Comparison of ENCODE assay signal across 17 mouse cellular contexts in genomic region chr1:55738746-55739365, GRCm38 (mm10).
DNase-seq lines count a peak whose midpoint lies in the region; ATAC-seq and TF ChIP-seq lines count a peak whose summit lies in the region.
"Had no signal": no experiment of that assay in that cellular context is flagged by ENCODE, and none has a peak within 500 bp of the region (broad histone marks: within the 10 kb centered on the region; RNA-seq: fewer than 3 reads in every experiment).

No protein-coding gene starts in this region.

- DNase-seq in layer of hippocampus, adult 2 months (ENCODE audit: low spot score in 2 of 2) = no peak
- no peak for DNase-seq in layer of hippocampus, adult 9-10 months (ENCODE audit: low spot score)
- peak; percentile 44 for DNase-seq in Patski (ENCODE audit: low read depth, low spot score)
- DNase-seq in spleen, adult 2 months (ENCODE audit: low read depth in 1 of 2, low spot score in 2 of 2) = peak; percentile 44 to 60
- DNase-seq in midbrain, embryonic 10.5 days (ENCODE audit: low spot score) = no peak
- DNase-seq in urinary bladder, postnatal 25 days (ENCODE audit: low spot score) = no peak
- DNase-seq: cerebellum, adult 8-10 months; embryo, embryonic 11 days; layer of hippocampus, postnatal 36 days; left cerebral cortex, postnatal 4 days had no signal

- TF ChIP-seq CTCF in layer of hippocampus, adult 2 months (conservative IDR thresholded peaks at IDR 0.05) = no peak
- TF ChIP-seq CTCF in Patski (IDR thresholded peaks at IDR 0.05) = no peak
- TF ChIP-seq CTCF in spleen, adult 2 months (IDR thresholded peaks at IDR 0.05; ENCODE audit: extremely low read depth, insufficient read depth, insufficient read length, insufficient replicate concordance) = no peak

- H3K27me3 ChIP-seq in Patski = no peaks in the 10 kb centered on the region
- H3K27me3 ChIP-seq in kidney, embryonic 16.5 days (ENCODE audit: insufficient read depth, low read length) = no peaks in the 10 kb centered on the region
- no peaks in the 10 kb centered on the region for H3K27me3 ChIP-seq in spleen, adult 2 months (ENCODE audit: control insufficient read depth, insufficient read depth, low read length)
- H3K27me3 ChIP-seq in midbrain, embryonic 10.5 days (ENCODE audit: low read depth, poor library complexity, severe bottlenecking) = peaks cover 26% of the 10 kb centered on the region
- H3K27me3 ChIP-seq: liver, embryonic 15.5 days; neural tube, embryonic 15.5 days; stomach, embryonic 15.5 days had no signal

- CTCF ChIA-PET in Patski (lab: Charles Lee) = interaction anchor here (1.0 to 1.3 kb wide), 3 partner anchors 45 to 276 kb away, joined by 3 to 6 read pairs (median 3); no protein-coding TSS in a partner anchor

- in situ Hi-C loops in Patski (cut with MboI; ENCODE audit: low pct_unique_long_range_greater_than_20kb) = loop anchor here (5.0 kb wide), 1 partner anchor 332 kb away; the partner anchor contains the start of gene Plcl1

- no peaks in the 10 kb centered on the region for H3K36me3 ChIP-seq in kidney, embryonic 16.5 days (ENCODE audit: insufficient read depth, low read length)
- no peaks in the 10 kb centered on the region for H3K36me3 ChIP-seq in spleen, adult 2 months (ENCODE audit: control insufficient read depth, insufficient read depth, low read length)
- H3K36me3 ChIP-seq in midbrain, embryonic 10.5 days = no peaks in the 10 kb centered on the region
- H3K36me3 ChIP-seq: heart, embryonic 12.5 days; hindbrain, embryonic 10.5 days; liver, embryonic 15.5 days; neural tube, embryonic 15.5 days; stomach, embryonic 15.5 days had no signal

- no peak for TF ChIP-seq POLR2A in spleen, adult 2 months (IDR thresholded peaks at IDR 0.05; ENCODE audit: low read depth, low read length)

- POLR2A ChIA-PET in Patski (lab: Charles Lee) = interaction anchor here (0.6 to 0.9 kb wide), 2 partner anchors 13 to 242 kb away, joined by 3 read pairs; no protein-coding TSS in a partner anchor

- 46% methylated on average over 12 of the region's 12 CpGs for WGBS in kidney, embryonic 16.5 days
- 54% methylated on average over 12 of the region's 12 CpGs for WGBS in spleen, adult 2 months
- 71% methylated on average over 12 of the region's 12 CpGs for WGBS in midbrain, embryonic 10.5 days

- peak; percentile 80 for ATAC-seq in Patski
- ATAC-seq in kidney, embryonic 16.5 days (ENCODE audit: low FRiP score, low TSS enrichment) = 0 out of 2 replicates have a peak, but pooled peaks have one; percentile 40

- H3K9me3 ChIP-seq in kidney, embryonic 16.5 days (ENCODE audit: low read length) = no peaks in the 10 kb centered on the region
- H3K9me3 ChIP-seq in midbrain, embryonic 10.5 days (replicated peaks) = no peaks in the 10 kb centered on the region
- H3K9me3 ChIP-seq: heart, embryonic 12.5 days; hindbrain, embryonic 10.5 days; liver, embryonic 15.5 days; megakaryocyte, embryonic 14.5 days; neural tube, embryonic 15.5 days; stomach, embryonic 15.5 days had no signal

- no peak overlapping the region for H3K4me2 ChIP-seq in kidney, embryonic 16.5 days (replicated peaks; ENCODE audit: low read depth, low read length)
- H3K4me2 ChIP-seq: heart, embryonic 12.5 days; liver, embryonic 15.5 days; neural tube, embryonic 15.5 days; stomach, embryonic 15.5 days had no signal

- H3K4me3 ChIP-seq in layer of hippocampus, adult 2 months = no peak overlapping the region
- no peak overlapping the region for H3K4me3 ChIP-seq in kidney, embryonic 16.5 days (ENCODE audit: low read length)
- no peak overlapping the region for H3K4me3 ChIP-seq in spleen, adult 2 months (ENCODE audit: extremely low read depth, insufficient read depth, insufficient read length)
- H3K4me3 ChIP-seq in midbrain, embryonic 10.5 days = no peak overlapping the region
- H3K4me3 ChIP-seq: heart, embryonic 12.5 days; hindbrain, embryonic 10.5 days; liver, embryonic 15.5 days; megakaryocyte, embryonic 14.5 days; neural tube, embryonic 15.5 days; stomach, embryonic 15.5 days had no signal

- H3K27ac ChIP-seq in layer of hippocampus, adult 2 months = 0 out of 2 replicates have a peak overlapping the region, but pooled peaks have one; percentile 0
- peak overlapping the region; percentile 56 for H3K27ac ChIP-seq in kidney, embryonic 16.5 days (ENCODE audit: low read length)
- H3K27ac ChIP-seq in spleen, adult 2 months (ENCODE audit: insufficient read depth, low read length) = peak overlapping the region; percentile 13; the same call in 1 of the 2 replicates
- H3K27ac ChIP-seq in midbrain, embryonic 10.5 days (replicated peaks) = no peak overlapping the region
- H3K27ac ChIP-seq: hindbrain, embryonic 10.5 days; liver, embryonic 15.5 days; neural tube, embryonic 15.5 days; stomach, embryonic 15.5 days had no signal

- H3K9ac ChIP-seq in kidney, embryonic 16.5 days (replicated peaks; ENCODE audit: low read length) = no peak overlapping the region
- H3K9ac ChIP-seq: heart, embryonic 12.5 days; liver, embryonic 15.5 days; neural tube, embryonic 15.5 days; stomach, embryonic 15.5 days had no signal

- H3K4me1 ChIP-seq in kidney, embryonic 16.5 days (ENCODE audit: insufficient read depth, low read length) = 0 out of 2 replicates have a peak, but pooled peaks cover 8% of the 10 kb centered on the region
- peaks cover 7% of the 10 kb centered on the region for H3K4me1 ChIP-seq in spleen, adult 2 months (ENCODE audit: control insufficient read depth, insufficient read depth, insufficient read length)
- H3K4me1 ChIP-seq in midbrain, embryonic 10.5 days = peaks cover 11% of the 10 kb centered on the region
- H3K4me1 ChIP-seq: heart, embryonic 12.5 days; hindbrain, embryonic 10.5 days; liver, embryonic 15.5 days; megakaryocyte, embryonic 14.5 days; neural tube, embryonic 15.5 days; stomach, embryonic 15.5 days had no signal

Comparison
In these comparisons a context has a peak if more than half of its experiments do, and no peak if none do; other contexts are left out.
1. DNase-seq: peak in Patski (single experiment) and spleen, adult 2 months (2 of 2); none in layer of hippocampus, adult 2 months (0 of 2), layer of hippocampus, adult 9-10 months (single experiment), midbrain, embryonic 10.5 days (single experiment) and urinary bladder, postnatal 25 days (single experiment).